Mouse (Mus musculus): ENCODE measurements at regions not wholly inside any gene's neighbourhood (a gene's known extent, or its start where the extent isn't known, plus 50 kb on each side); places are given as distances from the start of the nearest gene placed in this dataset.

- WGBS: 80% methylated on average over 6 of the region's 6 CpGs
- ATAC-seq (ENCODE audit: insufficient read depth, low read depth): no peak
- H3K27me3 ChIP-seq (ENCODE audit: control insufficient read depth, insufficient read depth, low read length): no peaks in the 10 kb centered on the region
These were observed 147.7 kb downstream of the Rassf9 start for GRCm38 (mm10) chr10:102659683-102660082.

DNA sequence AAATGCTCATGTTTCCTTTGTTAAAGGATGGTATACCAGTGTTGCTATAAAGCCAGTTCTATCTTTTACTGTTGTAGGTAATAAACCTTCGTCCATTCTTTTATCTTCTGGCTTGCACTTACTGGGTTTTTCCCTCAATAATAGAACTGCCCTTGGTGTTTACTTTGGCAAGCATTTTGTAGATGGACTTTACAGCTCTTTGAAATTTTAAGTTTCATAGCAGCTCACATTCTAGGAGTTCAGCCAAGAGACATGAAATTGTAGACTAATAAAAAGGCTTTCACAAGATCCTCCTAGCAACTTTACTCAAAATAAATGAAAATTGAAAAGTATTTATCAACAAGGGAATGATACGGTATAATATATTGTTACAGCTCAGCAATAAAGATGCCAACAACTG lies 124.5 kb downstream of the Rassf9 start:
- no peak overlapping the region for H3K9ac ChIP-seq (replicated peaks; ENCODE audit: low read depth, low read length)
- DNase-seq (ENCODE audit: low spot score) (no peak), ATAC-seq (ENCODE audit: insufficient read depth, low read depth) (no peak)
- 58% methylated on average over 2 of the region's 2 CpGs for WGBS
- H3K27ac ChIP-seq (ENCODE audit: low read depth): no peak overlapping the region
- TF ChIP-seq EP300 (IDR thresholded peaks at IDR 0.05; ENCODE audit: low read depth): no peak
- no peak for TF ChIP-seq CTCF (IDR thresholded peaks at IDR 0.05; ENCODE audit: low read depth)
- H3K9me3 ChIP-seq (replicated peaks; ENCODE audit: control insufficient read depth, low read length): no peaks in the 10 kb centered on the region
- H3K4me3 ChIP-seq (ENCODE audit: low read depth, low read length): no peak overlapping the region
- H3K27me3 ChIP-seq (ENCODE audit: control insufficient read depth, insufficient read depth, low read length): no peaks in the 10 kb centered on the region
- H3K4me2 ChIP-seq (ENCODE audit: low read depth, low read length): no peak overlapping the region
- H3K36me3 ChIP-seq (replicated peaks; ENCODE audit: control insufficient read depth, insufficient read depth, low read length): no peaks in the 10 kb centered on the region
- no peaks in the 10 kb centered on the region for H3K4me1 ChIP-seq (ENCODE audit: control insufficient read depth, insufficient read depth)

More at GRCm38 (mm10) chr10:102659683-102660082, 147.7 kb downstream of the Rassf9 start:
- Histone ChIP-seq H3K4me3 (ENCODE audit: low read depth, low read length) (no peak overlapping the region), H3K4me2 (ENCODE audit: low read depth, low read length) (no peak overlapping the region), H3K9me3 (replicated peaks; ENCODE audit: control insufficient read depth, low read length) (no peaks in the 10 kb centered on the region), H3K36me3 (replicated peaks; ENCODE audit: control insufficient read depth, insufficient read depth, low read length) (no peaks in the 10 kb centered on the region), H3K27ac (ENCODE audit: low read depth) (no peak overlapping the region), H3K4me1 (ENCODE audit: control insufficient read depth, insufficient read depth) (no peaks in the 10 kb centered on the region), H3K9ac (replicated peaks; ENCODE audit: low read depth, low read length) (no peak overlapping the region)
- no peak for DNase-seq (ENCODE audit: low spot score)
- TF ChIP-seq CTCF (IDR thresholded peaks at IDR 0.05; ENCODE audit: low read depth) (no peak), EP300 (IDR thresholded peaks at IDR 0.05; ENCODE audit: low read depth) (no peak)

DNA sequence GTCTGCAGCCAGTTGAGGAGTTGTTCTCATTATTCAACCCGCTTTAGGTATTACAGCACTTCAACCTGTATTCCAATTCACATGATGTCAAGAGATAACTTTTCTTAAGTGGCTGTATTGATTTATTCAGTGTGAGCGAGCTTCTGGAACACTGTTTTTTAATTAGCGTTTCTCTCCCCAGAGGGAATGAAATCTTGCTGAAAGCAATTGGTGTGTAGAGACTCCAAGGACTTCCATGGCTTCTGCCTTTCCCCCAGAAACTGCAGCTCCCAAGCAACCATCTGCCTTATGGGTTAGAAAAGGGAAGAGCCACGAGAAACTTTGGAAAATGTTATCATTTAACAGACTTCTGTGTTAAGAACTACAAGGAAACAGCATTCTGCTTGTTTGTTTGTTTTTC lies 121.4 kb downstream of the Rassf9 start:
- Histone ChIP-seq H3K4me1 (ENCODE audit: control insufficient read depth, insufficient read depth) (no peaks in the 10 kb centered on the region), H3K27me3 (ENCODE audit: control insufficient read depth, insufficient read depth, low read length) (no peaks in the 10 kb centered on the region), H3K4me2 (ENCODE audit: low read depth, low read length) (no peak overlapping the region), H3K36me3 (replicated peaks; ENCODE audit: control insufficient read depth, insufficient read depth, low read length) (no peaks in the 10 kb centered on the region), H3K9me3 (replicated peaks; ENCODE audit: control insufficient read depth, low read length) (no peaks in the 10 kb centered on the region), H3K27ac (ENCODE audit: low read depth) (no peak overlapping the region), H3K9ac (replicated peaks; ENCODE audit: low read depth, low read length) (no peak overlapping the region), H3K4me3 (ENCODE audit: low read depth, low read length) (no peak overlapping the region)
- no peak for TF ChIP-seq CTCF (IDR thresholded peaks at IDR 0.05; ENCODE audit: low read depth)
- WGBS: 63% methylated on average over 4 of the region's 4 CpGs
- DNase-seq (ENCODE audit: low spot score): no peak
- no peak for ATAC-seq (ENCODE audit: insufficient read depth, low read depth)

GRCm38 (mm10) chr10:102628609-102629008 lies 116.6 kb downstream of the Rassf9 start:
- no peak overlapping the region for H3K4me3 ChIP-seq (ENCODE audit: low read depth, low read length)
- H3K27me3 ChIP-seq (ENCODE audit: control insufficient read depth, insufficient read depth, low read length): no peaks in the 10 kb centered on the region
- H3K9me3 ChIP-seq (replicated peaks; ENCODE audit: control insufficient read depth, low read length): no peaks in the 10 kb centered on the region
- TF ChIP-seq CTCF (IDR thresholded peaks at IDR 0.05; ENCODE audit: low read depth) (no peak), EP300 (IDR thresholded peaks at IDR 0.05; ENCODE audit: low read depth) (no peak)
- ATAC-seq (ENCODE audit: insufficient read depth, low read depth) (no peak), DNase-seq (ENCODE audit: low spot score) (no peak)
- no peaks in the 10 kb centered on the region for H3K4me1 ChIP-seq (ENCODE audit: control insufficient read depth, insufficient read depth)
- no peak overlapping the region for H3K27ac ChIP-seq (ENCODE audit: low read depth)
- H3K36me3 ChIP-seq (replicated peaks; ENCODE audit: control insufficient read depth, insufficient read depth, low read length): no peaks in the 10 kb centered on the region
- no peak overlapping the region for H3K9ac ChIP-seq (replicated peaks; ENCODE audit: low read depth, low read length)
- H3K4me2 ChIP-seq (ENCODE audit: low read depth, low read length): no peak overlapping the region

DNA sequence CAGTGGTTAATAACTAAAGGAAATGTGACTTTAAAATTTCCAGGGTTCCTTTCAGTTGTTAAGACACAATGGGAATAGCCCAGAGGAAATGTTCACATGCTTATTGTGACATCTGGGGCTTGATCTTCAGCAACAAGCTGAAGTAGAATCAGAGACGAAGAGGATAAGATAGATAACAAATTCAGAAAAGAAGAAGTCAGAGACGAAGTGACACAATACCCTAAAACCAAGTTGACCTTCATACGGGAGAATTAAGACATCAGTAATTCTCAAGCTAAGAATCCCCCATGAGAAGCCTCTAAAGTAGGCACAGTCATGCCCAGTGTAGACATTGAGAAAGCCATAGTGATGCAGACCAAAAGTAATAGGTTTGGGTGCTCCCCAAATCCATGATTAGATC lies 111.9 kb downstream of the Rassf9 start:
- WGBS: 73% methylated on average over 3 of the region's 3 CpGs
- Histone ChIP-seq H3K4me3 (ENCODE audit: low read depth, low read length) (no peak overlapping the region), H3K9me3 (replicated peaks; ENCODE audit: control insufficient read depth, low read length) (no peaks in the 10 kb centered on the region), H3K4me1 (ENCODE audit: control insufficient read depth, insufficient read depth) (no peaks in the 10 kb centered on the region), H3K9ac (replicated peaks; ENCODE audit: low read depth, low read length) (no peak overlapping the region), H3K36me3 (replicated peaks; ENCODE audit: control insufficient read depth, insufficient read depth, low read length) (no peaks in the 10 kb centered on the region), H3K27ac (ENCODE audit: low read depth) (no peak overlapping the region), H3K4me2 (ENCODE audit: low read depth, low read length) (no peak overlapping the region), H3K27me3 (ENCODE audit: control insufficient read depth, insufficient read depth, low read length) (no peaks in the 10 kb centered on the region)
- ATAC-seq (ENCODE audit: insufficient read depth, low read depth) (no peak), DNase-seq (ENCODE audit: low spot score) (no peak)
- no peak for TF ChIP-seq CTCF (IDR thresholded peaks at IDR 0.05; ENCODE audit: low read depth)
- no peak for TF ChIP-seq EP300 (IDR thresholded peaks at IDR 0.05; ENCODE audit: low read depth)

DNA sequence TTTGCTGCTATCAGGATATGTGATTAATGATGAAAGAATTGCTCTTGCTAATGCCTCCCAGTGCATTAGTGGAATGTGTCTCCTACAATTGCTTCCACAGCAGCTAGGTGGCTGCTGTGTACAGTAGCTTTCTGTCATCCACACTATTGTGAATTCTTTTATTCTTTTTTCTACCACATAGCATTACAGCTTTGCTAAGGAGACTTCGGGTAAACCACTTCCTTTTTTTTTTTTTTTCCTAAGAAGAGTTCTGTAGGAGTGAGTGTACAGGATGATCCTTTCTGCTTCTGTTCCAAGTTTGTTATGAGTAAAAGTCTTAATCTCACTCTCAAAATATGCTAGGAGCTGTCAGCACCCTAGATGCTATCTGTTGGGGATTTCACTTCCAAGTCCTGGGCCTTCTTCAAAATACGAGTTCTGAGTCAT lies 110.6 kb downstream of the Rassf9 start:
- H3K27ac ChIP-seq (ENCODE audit: low read depth): no peak overlapping the region
- DNase-seq (ENCODE audit: low spot score): no peak
- no peaks in the 10 kb centered on the region for H3K9me3 ChIP-seq (replicated peaks; ENCODE audit: control insufficient read depth, low read length)
- WGBS: 29% methylated on average over 2 of the region's 2 CpGs
- H3K4me1 ChIP-seq (ENCODE audit: control insufficient read depth, insufficient read depth): no peaks in the 10 kb centered on the region
- H3K4me2 ChIP-seq (ENCODE audit: low read depth, low read length): no peak overlapping the region
- H3K27me3 ChIP-seq (ENCODE audit: control insufficient read depth, insufficient read depth, low read length): no peaks in the 10 kb centered on the region
- TF ChIP-seq EP300 (IDR thresholded peaks at IDR 0.05; ENCODE audit: low read depth) (no peak), CTCF (IDR thresholded peaks at IDR 0.05; ENCODE audit: low read depth) (no peak)
- no peak for ATAC-seq (ENCODE audit: insufficient read depth, low read depth)
- no peak overlapping the region for H3K9ac ChIP-seq (replicated peaks; ENCODE audit: low read depth, low read length)
- no peaks in the 10 kb centered on the region for H3K36me3 ChIP-seq (replicated peaks; ENCODE audit: control insufficient read depth, insufficient read depth, low read length)
- H3K4me3 ChIP-seq (ENCODE audit: low read depth, low read length): no peak overlapping the region
